Mouse (Mus musculus) heart, postnatal 10 days (tissue): ENCODE results near the gene Eri3. TPM values are rescaled to one million over a fixed set of nuclear protein-coding genes. Genes with fewer than 3 reads are reported as not detected.

Experiments
- DNase-seq, 2 experiments: peaks; one replicate each; pipeline ENCODE4 v3.0.0; 2021
- intact Hi-C: fragments of 180-260 bp; cut with DNase I; formaldehyde crosslinking; loops from one replicate; pipeline ENCODE4 v1.15.1; 2025
- total RNA-seq, 2 experiments: library from RNA; stranded (reverse); gene quantifications; 2 replicates each; pipeline ENCODE4 v1.2.3; 2021

The Eri3 gene
- total RNA-seq, 2 experiments from 2014 or later, result 75.4 to 92.8 TPM

GRCm38 (mm10) chr4:117656961-117657360 is 106.8 kb downstream of the Eri3 start:
- DNase-seq, result no peak
- intact Hi-C loops, result no loop called here

DNA sequence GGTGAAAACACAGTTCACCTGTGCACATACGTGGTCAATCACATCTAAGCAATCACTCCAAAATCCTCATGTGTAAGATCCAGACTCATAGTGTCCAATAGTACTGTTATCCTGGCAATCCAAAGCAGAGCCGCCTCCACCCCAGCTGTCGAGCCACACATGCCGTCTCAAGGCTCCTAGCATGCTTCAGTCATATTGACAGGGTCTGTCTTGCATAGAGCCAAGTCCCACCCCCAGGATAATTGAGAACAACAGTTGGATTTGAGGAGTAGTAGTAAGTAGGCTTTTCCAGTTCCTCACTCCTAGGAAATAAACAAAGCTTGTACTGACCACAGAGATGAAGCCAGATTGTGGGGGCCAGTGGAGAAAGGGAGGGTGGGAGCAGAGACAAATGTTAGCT is 107.5 kb downstream of the Eri3 start:
- no peak for DNase-seq
- intact Hi-C loops, result no loop called here

DNA sequence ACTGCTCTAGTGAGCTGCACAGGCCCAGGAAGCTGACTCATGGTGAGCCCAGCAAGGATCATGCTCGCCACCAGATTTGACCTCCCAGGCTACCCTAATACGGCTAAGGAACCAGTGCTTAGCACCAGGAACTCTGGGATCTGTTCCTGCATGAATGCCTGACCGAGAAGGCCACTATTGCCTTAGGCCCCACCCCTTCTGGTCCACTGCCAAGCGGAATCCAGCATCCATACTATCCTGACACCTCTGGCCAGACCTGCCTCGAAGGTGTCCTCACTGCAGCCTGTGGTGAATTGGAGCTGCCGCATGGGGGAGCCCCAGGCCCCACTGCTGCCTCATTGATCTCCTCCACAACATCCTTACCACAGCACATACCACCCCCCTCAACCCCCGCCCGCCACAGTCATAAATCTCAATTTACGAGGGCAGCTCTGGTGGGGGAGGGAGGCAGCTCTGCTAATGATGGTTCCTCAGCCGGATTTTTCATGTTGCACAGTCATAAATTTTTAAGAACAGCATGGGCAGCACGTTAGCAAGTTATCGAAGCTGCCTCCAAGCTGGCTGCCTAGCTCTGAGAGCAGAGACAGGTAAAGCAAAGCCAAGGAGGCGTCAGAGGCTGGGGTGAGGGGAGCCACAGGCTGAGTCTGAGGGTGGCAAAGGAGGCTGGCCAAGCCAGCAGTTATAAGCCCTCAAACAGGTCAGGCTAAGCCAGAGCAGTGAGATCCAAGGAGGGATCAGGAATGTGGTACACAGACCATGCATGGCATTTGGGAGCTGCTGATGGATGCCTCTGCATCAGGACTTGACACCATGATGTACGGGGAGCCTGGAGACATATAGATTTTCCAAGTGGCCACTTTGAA is 108.6 kb downstream of the Eri3 start:
- DNase-seq, result no peak
- intact Hi-C loops, result no loop called here

GRCm38 (mm10) chr4:117660001-117660400 is 109.8 kb downstream of the Eri3 start:
- intact Hi-C loops, result no loop called here

GRCm38 (mm10) chr4:117664411-117665137 is 114.4 kb downstream of the Eri3 start:
- intact Hi-C loops, result no loop called here
- DNase-seq, result no peak

More at GRCm38 (mm10) chr4:117660001-117660400, 109.8 kb downstream of the Eri3 start:
- no peak for DNase-seq

DNA sequence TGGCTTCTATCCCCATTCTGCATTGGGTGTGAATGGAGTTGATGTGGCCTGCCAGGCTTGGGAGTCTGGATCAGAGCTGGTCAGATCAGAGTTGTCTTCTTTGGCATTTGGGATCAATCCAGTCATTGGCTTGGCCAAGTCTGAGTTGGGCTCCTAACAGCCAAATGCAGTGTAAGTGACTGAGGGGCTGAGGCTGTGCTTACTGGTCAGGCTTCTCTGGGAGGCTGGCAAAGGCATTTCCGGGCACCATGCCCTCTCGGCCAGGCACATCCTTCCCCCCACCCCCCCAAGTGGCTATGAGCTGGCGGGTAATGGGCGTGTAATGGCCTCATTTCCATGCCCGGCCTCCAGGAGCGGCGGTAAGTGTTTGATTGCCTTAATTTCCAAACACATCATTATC is 115.4 kb downstream of the Eri3 start:
- intact Hi-C loops, result no loop called here

DNA sequence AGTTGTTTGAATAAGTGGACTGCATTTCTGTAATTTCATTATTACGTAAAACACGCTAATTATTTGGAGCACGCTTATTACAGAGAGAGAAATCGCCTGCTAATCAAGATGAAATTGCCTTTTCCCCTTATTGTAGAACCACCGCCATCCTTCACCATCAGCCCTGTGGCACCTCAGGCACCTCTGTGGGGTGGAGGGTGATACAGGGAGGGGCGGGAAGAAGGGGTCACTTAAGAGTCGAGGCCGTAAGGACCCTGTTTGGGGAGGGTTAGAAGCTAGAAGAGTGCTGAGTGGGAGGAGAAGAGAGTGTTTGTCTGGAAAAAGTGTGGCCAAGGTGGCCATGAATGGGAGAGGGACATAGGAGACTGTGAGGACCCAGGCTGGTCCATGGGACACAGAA is 115.9 kb downstream of the Eri3 start:
- intact Hi-C loops, result no loop called here

More for the DNA sequence above, 115.4 kb downstream of the Eri3 start:
- no peak for DNase-seq

GRCm38 (mm10) chr4:117669874-117670273 is 119.7 kb downstream of the Eri3 start:
- no peak for DNase-seq
- intact Hi-C loops, result loop anchor here (10.0 kb wide), 2 partner anchors 175 to 345 kb away; partner anchors contain the start of gene Rnf220

More for the DNA sequence above, 115.9 kb downstream of the Eri3 start:
- no peak for DNase-seq

DNA sequence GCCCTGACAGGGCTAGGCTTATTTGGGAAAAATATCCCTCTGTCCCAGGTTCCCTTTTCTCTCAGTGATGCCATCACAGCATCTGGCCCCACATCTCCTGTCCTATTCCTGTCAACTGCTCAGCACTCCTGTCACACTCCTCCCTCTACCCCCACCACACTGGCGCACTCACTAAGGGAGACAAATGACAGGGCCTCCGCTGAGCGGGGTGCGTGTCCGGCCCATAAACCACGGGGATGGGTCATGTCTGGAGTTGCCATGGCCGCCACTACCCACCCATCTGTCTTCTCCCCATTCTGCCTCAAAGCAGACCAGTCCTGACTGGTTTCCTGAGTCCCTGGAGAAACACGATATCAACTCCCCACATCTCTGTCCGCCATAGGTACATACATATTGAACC is 121.9 kb downstream of the Eri3 start:
- intact Hi-C loops, result loop anchor here (10.0 kb wide), 2 partner anchors 177 to 347 kb away; partner anchors contain the start of gene Rnf220
- no peak for DNase-seq

GRCm38 (mm10) chr4:117673901-117674300 is 123.7 kb downstream of the Eri3 start:
- intact Hi-C loops, result loop anchor here (10.0 kb wide), 2 partner anchors 179 to 349 kb away; partner anchors contain the start of gene Rnf220

DNA sequence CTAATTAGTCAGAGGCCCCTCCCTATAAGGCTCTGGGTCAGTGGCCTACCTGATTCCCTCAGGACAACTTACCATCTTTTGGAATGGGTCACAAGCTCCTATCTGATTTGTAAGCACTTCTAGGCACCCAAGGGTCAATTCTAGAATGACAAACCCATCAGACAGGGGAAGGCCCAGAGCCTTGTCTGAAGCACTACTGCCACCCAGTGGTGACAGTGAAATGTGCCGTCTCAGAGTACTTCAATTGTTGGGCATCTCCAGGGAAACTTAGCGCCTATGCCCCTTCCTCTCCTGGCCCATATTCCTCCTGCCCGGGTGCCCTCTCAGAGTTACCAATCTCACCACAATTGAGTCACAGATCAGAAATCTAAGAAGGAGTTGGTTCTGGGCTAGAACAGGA is 126.7 kb downstream of the Eri3 start:
- intact Hi-C loops, result loop anchor here (1.0 to 10.0 kb wide), 3 partner anchors 182 to 407 kb away; partner anchors contain the start of gene Rnf220
- DNase-seq, result peak; percentile 80 to 89

More at GRCm38 (mm10) chr4:117673901-117674300, 123.7 kb downstream of the Eri3 start:
- DNase-seq, result no peak

- intact Hi-C loops, result no loop called here
- no peak for DNase-seq
Observed at GRCm38 (mm10) chr4:117680963-117681362, 130.8 kb downstream of the Eri3 start.

- intact Hi-C loops, result no loop called here
- DNase-seq, result peak; percentile 87 to 92
Observed at GRCm38 (mm10) chr4:117681931-117682461, 131.8 kb downstream of the Eri3 start, which contains the start of gene Dmap1. Gene Dmap1 (minus strand): TSS chr4:117682273.

GRCm38 (mm10) chr4:117682463-117682862 is 132.3 kb downstream of the Eri3 start:
- DNase-seq, result no peak
- intact Hi-C loops, result no loop called here

DNA sequence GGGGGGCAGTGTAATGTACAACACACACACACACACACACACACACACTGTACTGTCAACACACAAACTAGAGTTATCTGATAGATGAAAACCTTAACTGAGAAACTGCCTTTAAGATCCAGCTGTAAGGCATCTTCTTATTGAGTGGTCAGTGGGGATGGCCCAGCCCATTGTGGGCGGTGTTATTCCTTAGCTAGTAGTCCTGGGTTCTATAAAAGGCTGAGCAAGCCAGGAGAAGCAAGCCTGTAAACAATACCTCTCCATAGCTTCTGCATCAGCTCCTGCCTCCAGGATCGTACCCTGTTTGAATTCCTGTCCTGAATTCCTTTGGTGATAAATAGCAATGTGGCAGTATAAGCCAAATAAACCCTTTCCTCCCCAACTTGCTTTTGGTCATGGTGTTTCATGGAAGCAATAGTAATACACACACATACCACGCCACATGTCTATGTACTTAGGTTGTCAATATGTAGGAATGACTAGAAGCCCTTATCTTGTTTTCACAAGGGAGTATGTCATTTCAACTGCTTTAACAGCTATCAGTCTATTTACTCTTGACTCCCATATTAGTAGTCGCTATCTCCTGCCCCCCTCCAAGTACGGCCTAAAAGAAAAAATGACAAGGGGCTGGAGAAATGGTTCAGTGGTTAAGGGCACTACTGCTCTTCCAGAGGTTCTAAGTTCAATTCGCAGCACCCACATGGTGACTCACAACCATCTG is 133.0 kb downstream of the Eri3 start:
- DNase-seq, result no peak
- intact Hi-C loops, result no loop called here

DNA sequence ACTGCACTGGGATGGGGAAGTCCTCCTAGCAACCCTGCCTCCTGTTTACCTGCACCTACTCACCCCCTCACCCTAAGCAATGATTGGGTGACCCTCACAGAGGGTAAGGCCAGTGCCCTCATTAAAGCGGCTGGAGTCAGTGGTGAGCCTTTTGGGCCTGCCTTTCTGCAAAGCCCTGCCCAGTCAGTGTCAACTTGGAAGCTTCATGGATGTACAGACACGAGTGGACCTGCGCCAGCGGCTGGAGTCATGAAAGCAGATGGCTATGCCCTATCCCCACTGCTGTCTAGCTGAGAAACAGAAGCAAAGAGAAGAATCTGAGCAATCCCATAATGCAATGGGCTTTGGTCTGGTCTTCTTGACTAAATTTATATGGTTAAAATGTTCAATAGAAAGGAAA is 136.2 kb downstream of the Eri3 start:
- intact Hi-C loops, result no loop called here
- no peak for DNase-seq

DNA sequence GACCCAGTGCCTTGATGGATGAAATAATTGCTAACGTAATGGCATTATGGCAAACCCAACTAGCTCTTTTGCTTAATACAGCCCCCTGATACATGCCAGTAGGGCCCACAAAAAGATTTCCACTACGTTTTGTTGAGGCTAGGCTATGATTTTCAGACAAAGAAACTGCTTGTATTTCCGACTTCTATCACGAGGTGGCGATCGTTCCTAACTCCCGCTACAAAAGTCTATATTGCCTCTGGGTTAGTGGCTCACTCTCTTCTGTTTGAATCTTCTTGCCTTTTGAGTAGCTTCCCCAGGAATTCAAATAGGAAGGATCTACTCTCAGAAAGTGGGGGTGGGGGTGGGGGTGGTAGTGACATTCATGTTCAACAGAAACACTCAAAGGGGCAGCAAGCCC is 155.2 kb downstream of the Eri3 start:
- intact Hi-C loops, result loop anchor here (1.0 to 10.0 kb wide), 3 partner anchors 66 to 379 kb away; no protein-coding TSS in a partner anchor
- DNase-seq, result peak; percentile 44 to 72

GRCm38 (mm10) chr4:117708780-117709550 is 158.8 kb downstream of the Eri3 start:
- intact Hi-C loops, result loop anchor here (10.0 kb wide), 2 partner anchors 156 to 376 kb away; no protein-coding TSS in a partner anchor
- no peak for DNase-seq

DNA sequence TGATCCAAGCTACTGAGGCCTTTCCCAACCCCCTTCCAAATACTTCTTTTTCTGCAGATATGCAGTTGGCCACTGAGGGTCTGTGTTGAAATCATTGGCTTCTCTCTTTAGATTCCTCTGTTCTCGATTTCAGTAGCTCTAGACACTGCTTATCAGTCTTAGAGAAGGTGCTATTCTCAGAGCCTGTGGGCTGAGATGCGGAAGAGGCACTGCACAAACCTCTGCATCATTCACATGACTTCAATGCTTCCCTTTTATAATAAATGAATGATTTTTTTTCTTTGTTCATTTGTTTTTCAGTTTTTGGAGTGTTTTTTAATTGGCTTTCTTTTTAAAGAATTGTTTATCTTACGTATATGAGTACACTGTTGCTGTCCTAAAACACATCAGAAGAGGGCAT is 162.1 kb downstream of the Eri3 start:
- no peak for DNase-seq
- intact Hi-C loops, result no loop called here
